Mouse (Mus musculus) layer of hippocampus, postnatal 36 days (tissue): ENCODE data around the gene Prss50. TPM values are rescaled to one million over a fixed set of nuclear protein-coding genes. Genes with fewer than 3 reads are reported as not detected.
A peak's percentile ranks its signal among the peaks of the same experiment; 100 is the strongest.

Experiments
- DNase-seq, 2 experiments: peaks; one replicate each; pipeline ENCODE4 v3.0.0; 2022
- total RNA-seq, 2 experiments: library from RNA; stranded (reverse); gene quantifications; 2 replicates each; pipeline ENCODE4 v1.2.3; 2021

The Prss50 gene
- total RNA-seq, 2 experiments from 2014 or later: 0.40 to 0.78 TPM

GRCm38 (mm10) chr9:110874660-110875191, 17.0 kb downstream of the Prss50 start:
- no peak for DNase-seq

DNA sequence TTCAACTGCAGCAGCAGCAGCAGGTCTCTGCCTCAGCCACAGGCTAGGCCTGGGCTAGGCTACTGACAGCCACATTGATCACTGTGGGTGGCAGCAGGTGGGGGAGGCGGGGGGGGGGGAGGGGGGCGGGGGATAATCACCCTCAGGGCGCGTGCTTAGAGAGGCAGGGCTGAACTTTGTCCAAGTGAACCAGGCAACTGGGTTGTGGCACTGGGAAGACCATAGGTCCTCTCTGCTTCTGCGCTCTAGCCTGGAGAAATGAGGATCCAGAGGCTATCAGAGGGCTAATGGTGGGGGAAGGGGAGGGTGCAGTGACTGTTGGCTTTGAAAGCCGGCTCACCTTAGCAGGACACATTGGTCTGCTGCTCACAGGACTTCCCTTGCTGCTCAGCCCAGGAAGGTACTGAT, 17.5 kb downstream of the Prss50 start:
- no peak for DNase-seq

DNA sequence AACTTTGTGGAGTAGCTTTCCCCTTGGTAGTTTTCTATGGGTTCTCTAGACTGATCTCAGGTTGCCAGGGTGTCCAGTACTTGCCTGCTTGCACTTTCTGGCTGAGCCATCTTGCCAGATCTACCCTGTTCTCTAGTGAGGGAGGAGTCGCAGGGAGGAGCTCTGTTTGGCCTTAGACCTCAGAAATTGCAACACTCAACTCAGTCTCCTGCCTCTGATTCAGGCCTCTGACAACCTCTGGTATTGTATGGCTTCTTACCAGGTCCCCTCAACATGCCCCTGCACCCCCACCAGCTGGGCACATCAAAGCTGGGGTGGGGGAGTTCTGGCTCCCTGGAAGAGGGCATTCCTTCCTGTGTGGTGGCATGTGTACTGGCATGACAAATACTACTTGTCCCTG, 19.6 kb downstream of the Prss50 start:
- no peak for DNase-seq

- no peak for DNase-seq
Measured at GRCm38 (mm10) chr9:110877888-110878287, 20.1 kb downstream of the Prss50 start.

DNA sequence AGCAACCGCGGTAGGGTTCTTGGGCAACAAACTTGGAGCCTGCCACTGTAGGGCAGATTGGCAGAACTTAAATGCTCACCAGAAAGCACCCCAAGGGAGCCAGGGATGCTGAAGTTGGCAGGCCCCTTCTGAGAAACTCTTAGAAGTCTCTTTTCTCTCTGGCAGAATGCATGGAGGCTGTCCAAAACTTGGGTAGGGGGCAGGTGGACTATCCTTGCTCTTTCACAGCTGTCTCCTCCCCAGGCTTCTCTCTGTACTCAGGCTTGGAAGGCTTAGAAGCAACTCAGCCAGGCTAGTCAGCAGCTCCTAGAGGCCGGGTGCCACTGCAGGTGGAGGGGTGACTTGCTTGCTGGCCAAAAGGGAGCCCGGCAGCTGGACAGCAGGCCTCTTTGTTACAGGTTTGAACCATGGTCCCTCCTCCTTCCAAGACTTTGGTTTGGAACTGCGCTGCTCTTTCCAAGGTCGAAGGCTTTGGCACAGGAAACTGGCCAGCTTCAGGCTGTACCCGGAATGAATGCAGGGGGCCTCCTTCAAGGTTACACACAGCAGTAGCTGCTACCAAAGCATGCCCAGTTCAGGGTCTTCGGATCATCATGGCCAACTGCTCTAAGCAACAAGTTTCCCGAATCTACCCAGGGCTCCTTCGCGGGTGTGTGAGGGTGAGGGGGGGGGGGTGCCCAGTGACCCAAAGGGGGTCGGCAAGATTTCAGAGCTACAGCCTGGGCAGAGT, 21.6 kb downstream of the Prss50 start, which contains the start of gene Als2cl:
Gene Als2cl (plus strand): TSS at position 680 of the 730 bp plus-strand sequence.
- peak in 1 of 2 experiments; percentile 58 for DNase-seq

DNA sequence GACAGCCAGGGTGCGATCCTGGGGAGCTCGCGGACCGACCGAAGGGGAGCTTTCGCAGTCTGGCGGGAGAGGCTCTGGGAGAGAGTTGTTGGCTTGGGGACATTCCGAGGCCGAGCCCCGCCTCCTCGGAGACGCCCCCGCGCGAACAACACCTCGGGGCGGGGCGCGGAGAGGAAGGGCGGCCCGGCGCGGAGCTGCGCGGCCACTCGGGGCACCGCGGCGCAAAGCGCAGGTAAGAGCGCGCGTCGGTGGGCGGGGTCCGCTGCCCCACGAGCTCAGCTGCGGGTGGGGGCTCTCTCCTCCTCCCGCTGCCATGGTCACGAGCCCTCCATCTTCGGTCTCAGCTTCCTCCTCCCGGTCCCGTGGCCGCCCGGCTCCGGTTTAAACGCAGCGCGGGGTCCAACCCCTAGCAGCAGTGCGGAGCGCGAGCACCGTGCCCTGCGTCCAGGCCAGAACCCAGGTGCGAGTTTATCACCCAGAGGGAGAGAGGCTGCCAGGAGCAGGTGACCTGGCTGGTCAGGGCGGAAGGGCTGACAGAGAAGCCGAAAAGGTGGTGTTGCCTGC, 22.3 kb downstream of the Prss50 start, which contains the start of gene Tmie:
Gene Tmie (minus strand): TSS at position 116 of the 564 bp plus-strand sequence.
- DNase-seq: peak; percentile 34 to 52

DNA sequence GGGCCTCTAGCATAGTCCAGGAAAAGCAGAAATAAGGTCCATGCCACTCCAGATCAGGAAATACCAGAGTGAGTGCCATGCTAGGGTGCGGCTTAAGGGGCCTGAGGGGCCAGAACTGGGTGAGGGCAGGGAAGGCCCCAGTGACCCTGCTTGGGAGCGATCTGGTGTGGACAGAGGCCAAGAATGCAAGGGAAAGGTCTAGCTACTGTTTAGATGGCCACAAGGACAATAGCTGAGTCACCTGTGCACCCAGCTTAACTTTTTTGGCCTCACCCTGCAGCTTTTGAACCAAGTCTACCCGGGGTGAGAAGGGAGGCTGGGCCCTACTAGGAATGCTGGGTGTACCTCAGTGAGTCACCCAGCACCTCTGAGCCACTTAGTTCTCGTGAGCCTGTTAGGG, 23.0 kb downstream of the Prss50 start:
- DNase-seq: no peak

DNA sequence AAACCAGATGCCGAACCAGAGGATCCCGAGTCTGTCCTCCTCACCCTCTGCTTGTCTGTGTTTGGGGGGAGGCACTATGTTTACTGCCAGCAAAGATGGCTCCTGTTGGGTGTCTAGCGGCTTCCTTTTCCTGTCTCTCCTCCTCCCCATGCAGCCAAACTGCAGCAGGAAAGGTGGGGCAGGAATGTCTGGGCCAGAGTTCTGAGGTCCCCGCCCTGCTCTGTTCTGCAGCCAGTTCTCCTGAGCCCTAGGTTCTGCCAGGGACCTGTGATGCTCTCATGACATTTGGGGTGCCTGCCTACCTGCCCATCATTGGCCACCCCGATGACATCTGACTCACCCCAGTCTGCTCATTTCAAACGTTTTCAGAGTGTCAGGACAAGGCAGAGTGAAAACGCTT, 24.2 kb downstream of the Prss50 start:
- no peak for DNase-seq

DNA sequence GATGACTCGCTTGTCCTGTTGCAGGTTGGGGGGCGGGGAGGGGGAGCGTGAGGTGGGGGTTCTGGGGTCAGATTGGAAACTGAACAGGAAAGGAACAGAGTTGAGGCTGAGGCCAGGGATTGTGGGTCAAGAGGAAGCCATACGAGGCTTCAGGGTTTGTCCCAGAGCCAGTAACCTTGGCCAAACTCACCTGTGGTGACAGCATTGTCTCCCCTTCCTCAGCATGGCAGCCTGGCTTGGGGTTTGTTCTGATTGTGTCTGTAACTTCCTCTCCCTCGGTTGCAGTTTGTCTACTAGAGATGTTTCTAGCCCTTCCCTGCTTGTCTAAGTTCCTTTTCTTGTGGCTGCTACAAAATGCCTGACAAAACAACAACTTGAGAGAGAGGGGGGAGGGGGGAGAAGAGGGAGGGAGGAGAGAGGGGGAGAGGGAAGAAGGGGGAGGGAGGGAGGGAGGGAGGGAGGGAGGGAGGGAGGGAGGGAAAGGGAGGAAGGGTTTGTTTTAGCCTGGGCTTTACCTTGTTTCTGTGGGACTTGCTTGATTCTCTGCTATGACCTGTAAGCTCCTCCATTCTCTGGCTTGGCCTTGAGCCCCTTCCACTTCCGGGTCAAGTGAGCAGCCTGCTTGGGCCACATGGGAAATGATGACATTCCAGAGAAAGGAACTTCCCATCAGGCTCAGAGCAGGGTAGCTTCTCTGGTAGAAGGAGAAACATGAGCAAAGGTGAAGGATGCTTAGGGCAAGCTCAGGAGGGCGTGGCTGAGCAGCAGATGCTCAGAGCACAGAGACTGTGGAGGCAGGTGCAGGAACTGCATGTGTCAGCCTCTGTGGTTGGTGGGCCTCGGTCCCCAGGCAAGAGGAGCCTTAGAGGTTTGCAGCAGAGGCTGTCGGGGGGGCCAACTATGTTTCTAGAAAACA, 29.9 kb downstream of the Prss50 start:
- DNase-seq: no peak

DNA sequence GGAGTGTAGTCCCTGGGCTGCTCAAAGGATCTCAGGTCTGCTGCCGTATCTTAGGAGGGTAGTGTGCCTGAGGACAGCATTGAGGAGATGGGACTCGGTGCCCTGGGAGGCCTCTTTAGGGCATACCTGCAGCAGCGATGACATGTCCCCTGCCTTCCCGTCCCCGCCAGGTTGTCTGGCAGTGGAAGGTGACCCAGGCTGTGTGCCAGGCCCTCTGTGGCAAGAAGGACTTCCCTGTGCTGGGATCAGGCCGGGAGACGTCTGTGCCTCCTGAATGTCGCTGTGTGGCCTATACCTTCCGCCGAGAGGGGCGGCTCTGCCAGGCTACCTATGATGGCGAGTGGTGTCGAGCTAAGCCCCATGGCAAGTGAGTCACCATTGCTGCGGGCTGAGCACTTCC, 31.2 kb downstream of the Prss50 start:
- no peak for DNase-seq

DNA sequence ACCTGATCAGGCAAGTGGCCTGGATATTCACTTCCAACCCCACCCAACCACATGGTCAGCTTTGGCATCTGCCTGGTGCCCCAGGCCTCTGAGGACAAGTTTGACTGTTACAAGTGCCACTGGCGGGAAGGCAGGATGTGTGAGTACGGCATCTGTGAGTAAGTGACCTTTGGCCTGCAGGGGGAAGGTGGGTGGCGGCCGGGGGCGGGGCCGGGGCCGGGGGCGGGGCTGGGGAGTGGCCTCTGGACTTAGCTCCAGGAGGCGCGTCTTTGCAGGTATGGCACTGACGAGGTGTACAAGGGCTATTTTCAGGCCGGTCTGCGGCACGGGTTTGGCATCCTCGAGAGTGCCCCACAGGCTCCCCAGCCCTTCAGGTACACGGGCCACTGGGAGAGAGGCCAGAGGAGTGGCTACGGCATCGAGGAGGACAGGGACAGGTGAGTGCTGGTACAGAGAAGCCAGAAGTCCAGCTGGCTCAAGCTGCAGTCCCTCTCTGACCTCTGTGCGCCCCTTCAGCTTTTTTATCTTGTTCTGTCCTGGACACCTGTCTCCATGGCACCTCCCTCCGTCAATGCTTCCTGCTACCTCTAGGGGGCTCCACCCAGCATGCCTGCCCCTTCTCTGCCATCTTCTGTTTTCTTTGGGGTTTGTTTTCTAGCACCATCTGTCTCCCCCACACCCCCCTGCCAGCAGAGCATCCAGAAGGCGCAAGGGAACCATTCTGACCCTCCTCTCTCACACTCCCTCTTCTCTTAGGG, 32.4 kb downstream of the Prss50 start:
- DNase-seq: no peak

DNA sequence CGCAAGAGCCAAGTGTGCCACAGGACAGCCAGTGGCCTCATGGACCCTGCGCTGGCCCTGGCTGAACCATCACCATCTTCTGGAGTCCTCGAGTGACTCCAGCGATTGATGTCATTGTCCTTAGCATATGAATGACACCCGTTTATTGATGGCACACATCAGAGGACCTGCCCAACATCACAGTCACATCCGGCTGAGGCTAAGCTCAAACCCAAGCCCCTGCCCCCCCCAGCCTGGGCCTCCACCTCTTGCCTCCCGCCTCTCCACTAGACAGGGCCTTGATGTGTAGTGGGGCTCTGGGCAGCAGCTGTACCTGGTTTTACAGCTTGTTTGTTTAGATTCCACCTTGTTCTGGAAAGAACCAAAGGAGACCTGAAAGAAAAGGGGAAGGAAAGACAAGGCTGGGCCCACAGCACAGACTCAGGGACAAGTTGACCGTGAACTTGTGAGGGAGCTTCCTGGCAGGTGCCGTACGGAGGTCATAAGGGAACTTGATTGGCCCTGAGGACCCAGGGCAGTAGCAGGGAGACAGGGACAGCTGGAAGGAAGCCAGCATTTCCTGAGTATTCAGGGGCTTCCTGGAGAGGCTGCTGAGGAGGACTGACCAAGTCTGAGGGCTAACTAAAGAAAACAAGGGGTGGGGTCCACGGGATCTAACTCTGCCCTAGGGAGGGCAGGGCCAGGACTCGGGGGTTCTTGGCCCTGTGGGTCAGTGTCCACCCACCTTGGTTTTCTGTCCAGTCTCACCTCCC, 33.5 kb downstream of the Prss50 start:
- no peak for DNase-seq

DNA sequence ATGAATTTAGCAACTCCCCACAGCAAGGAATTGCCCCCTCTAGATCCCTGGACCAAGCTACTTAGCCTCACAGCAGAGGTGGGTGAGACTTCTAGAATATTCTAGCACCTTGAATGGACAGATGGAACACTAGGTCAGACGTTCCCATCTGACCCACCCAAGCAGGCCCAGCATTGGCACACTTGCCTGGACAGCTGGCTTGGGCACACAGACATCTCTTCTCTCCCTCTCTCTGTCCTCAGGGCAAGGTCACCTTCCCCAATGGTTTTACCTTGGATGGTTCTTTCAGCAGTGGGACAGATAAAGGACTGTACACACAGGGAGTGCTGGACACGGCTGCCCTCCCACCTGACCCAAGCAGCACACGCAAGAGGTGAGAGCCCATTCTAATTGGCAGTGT, 34.8 kb downstream of the Prss50 start:
- DNase-seq: no peak

DNA sequence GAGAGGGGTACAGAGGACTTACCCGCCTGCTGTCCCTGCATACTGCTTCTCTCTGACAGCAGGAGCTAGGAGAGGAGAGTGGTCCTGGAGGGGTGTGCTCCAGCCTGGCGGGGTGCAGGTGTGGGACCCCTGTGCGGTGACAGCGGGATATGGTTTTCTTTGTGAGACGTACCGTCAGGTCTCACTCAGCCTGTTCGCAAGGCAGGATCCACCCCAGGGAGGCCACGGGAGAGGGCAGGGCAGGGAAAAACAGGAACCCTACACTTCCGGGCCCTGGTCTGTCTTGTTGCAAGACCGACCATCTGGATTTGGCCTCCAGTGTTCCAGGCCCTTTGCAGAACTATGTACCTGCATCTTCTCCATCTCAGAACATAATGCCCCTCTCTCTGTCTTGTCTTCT, 35.7 kb downstream of the Prss50 start:
- DNase-seq: no peak

DNA sequence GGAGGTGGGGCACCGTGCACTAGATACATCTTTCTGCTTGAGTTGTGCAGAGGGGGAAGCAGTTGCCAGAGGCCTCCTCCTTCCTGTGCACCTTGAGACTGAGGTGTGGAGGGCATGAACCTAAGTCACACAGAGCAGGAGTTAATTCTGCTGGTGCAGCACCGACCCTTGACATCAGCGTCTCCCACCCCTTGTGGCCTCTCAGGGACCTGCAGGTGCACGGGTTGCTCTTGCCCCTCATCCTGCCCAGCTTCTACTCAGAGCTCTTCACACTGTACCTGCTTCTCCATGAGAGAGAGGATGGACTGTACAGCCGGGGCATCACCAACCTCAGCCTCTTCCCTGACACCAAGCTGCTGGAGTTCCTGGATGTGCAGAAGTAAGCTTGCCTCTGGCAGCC, 37.7 kb downstream of the Prss50 start:
- no peak for DNase-seq

GRCm38 (mm10) chr9:110895994-110896393, 38.2 kb downstream of the Prss50 start:
- DNase-seq: no peak

GRCm38 (mm10) chr9:110896595-110896994, 38.8 kb downstream of the Prss50 start:
- DNase-seq: no peak

GRCm38 (mm10) chr9:110899451-110900008, 41.8 kb downstream of the Prss50 start:
- DNase-seq: no peak

- no peak for DNase-seq
Measured at GRCm38 (mm10) chr9:110901204-110901603, 43.4 kb downstream of the Prss50 start.

DNA sequence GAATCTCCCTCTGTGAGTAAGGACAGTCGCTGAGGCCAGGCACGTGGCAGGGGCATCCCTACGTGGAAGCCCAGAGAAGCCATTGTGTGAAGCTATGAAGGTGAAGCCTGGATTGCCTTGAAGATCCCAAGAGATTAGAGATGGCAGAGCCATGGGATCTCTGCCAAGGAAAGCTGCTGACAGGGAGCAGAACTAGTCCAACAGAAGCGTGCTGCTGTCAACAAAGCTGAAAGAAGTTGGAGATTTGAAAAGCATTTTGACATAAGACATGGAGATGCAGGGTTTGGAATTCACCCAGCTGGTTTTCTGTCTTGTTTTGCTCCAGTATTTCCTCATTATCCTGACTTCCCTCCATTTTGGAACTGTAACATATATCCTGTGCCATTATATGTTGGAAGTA, 44.5 kb downstream of the Prss50 start:
- DNase-seq: no peak
